ENCODE assay signal across 21 mouse cellular contexts in genomic region chr9:13882478-13882877, GRCm38 (mm10).
"Had no signal": no experiment of that assay in that cellular context is flagged by ENCODE, and none has a peak within 500 bp of the region (broad histone marks: within the 10 kb centered on the region; RNA-seq: fewer than 3 reads in every experiment).

No protein-coding gene starts in this region.

- H3K4me2 ChIP-seq: kidney, embryonic 15.5 days; liver, embryonic 13.5 days; midbrain, embryonic 12.5 days; neural tube, embryonic 13.5 days; stomach, embryonic 15.5 days had no signal

- H3K27me3 ChIP-seq: kidney, embryonic 15.5 days; liver, embryonic 13.5 days; midbrain, embryonic 12.5 days; neural tube, embryonic 13.5 days; stomach, embryonic 15.5 days had no signal

- H3K4me1 ChIP-seq: kidney, embryonic 15.5 days; liver, embryonic 13.5 days; midbrain, embryonic 12.5 days; neural tube, embryonic 13.5 days; stomach, embryonic 15.5 days had no signal

- H3K27ac ChIP-seq: kidney, embryonic 15.5 days; left cerebral cortex, adult 2 months; liver, embryonic 13.5 days; midbrain, embryonic 12.5 days; neural tube, embryonic 13.5 days; stomach, embryonic 15.5 days had no signal

- H3K9me3 ChIP-seq: kidney, embryonic 15.5 days; liver, embryonic 13.5 days; midbrain, embryonic 12.5 days; neural tube, embryonic 13.5 days; stomach, embryonic 15.5 days had no signal

- DNase-seq: kidney, adult 8-10 months; kidney, postnatal 10 days; kidney, postnatal 36 days; layer of hippocampus, postnatal 36 days; left cerebral cortex, postnatal 4 days; liver, embryonic 13.5 days; lung, adult 2 months; lung, postnatal 14 days; lung, postnatal 4 days; retina, postnatal 1 day; right cerebral cortex, postnatal 25 days; spleen, adult 18-20 months; thymus, adult 18-20 months; thymus, postnatal 36 days had no signal

- H3K4me3 ChIP-seq: kidney, embryonic 15.5 days; left cerebral cortex, adult 2 months; liver, embryonic 13.5 days; midbrain, embryonic 12.5 days; myocyte; neural tube, embryonic 13.5 days; stomach, embryonic 15.5 days had no signal

- H3K9ac ChIP-seq: kidney, embryonic 15.5 days; liver, embryonic 13.5 days; midbrain, embryonic 12.5 days; neural tube, embryonic 13.5 days; stomach, embryonic 15.5 days had no signal

- ATAC-seq: midbrain, embryonic 16.5 days had no signal

- H3K36me3 ChIP-seq: kidney, embryonic 15.5 days; liver, embryonic 13.5 days; midbrain, embryonic 12.5 days; neural tube, embryonic 13.5 days; stomach, embryonic 15.5 days had no signal
